Mouse (Mus musculus) bone marrow macrophage, adult 2 months (primary cell): ENCODE measurements around the gene Dnajc13.

Experiments
- CTCF ChIP-seq: IDR thresholded peaks from 2 replicates; pipeline ENCODE4 v1.5.1; 2012; ENCODE audit warnings: low read depth, mild to moderate bottlenecking, low read length, moderate library complexity
- POLR2A ChIP-seq: IDR thresholded peaks from 2 replicates; pipeline ENCODE4 v1.6.1; 2012; ENCODE audit warnings: mild to moderate bottlenecking, low read depth, low read length, borderline replicate concordance

DNA sequence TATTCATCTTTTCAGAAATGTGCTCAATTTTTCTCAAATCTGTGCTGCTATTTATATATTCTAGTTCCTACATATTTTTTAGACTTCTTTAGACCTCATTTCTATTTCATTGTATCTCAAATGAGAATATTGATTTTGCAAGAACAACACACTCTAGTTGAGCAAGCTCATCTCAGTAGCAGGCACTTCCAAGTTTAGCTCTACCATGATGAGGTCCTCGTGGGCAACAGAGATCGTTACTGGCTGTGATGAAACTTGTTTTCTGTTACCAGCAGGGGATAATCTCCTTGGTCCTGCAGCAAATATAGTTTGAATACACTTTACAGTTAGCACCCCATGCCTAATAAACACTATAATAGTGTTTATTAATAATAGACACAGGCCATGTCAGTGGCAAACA is 6.6 kb downstream of the Dnajc13 start:
- TF ChIP-seq POLR2A (no peak), CTCF (no peak)
